27 mouse cellular contexts compared by ENCODE assay signal in genomic region chr9:116013911-116014310, GRCm38 (mm10).
DNase-seq lines count a peak whose midpoint lies in the region; ATAC-seq and TF ChIP-seq lines count a peak whose summit lies in the region.
"Had no signal": no experiment of that assay in that cellular context is flagged by ENCODE, and none has a peak within 500 bp of the region (broad histone marks: within the 10 kb centered on the region; RNA-seq: fewer than 3 reads in every experiment).

No protein-coding gene starts in this region.

- no peak overlapping the region for H3K27ac ChIP-seq in hindbrain, postnatal 0 days
- H3K27ac ChIP-seq in hindbrain, embryonic 11.5 days (ENCODE audit: low read depth, low read length) = no peak overlapping the region
- no peak overlapping the region for H3K27ac ChIP-seq in midbrain, embryonic 11.5 days (ENCODE audit: low read depth, low read length)
- H3K27ac ChIP-seq in midbrain, embryonic 13.5 days = no peak overlapping the region
- H3K27ac ChIP-seq: forebrain, embryonic 10.5 days; forebrain, embryonic 13.5 days; heart, embryonic 13.5 days; hindbrain, embryonic 12.5 days; hindbrain, embryonic 15.5 days had no signal

- no peak overlapping the region for H3K4me2 ChIP-seq in hindbrain, postnatal 0 days (ENCODE audit: low read depth, low read length)
- H3K4me2 ChIP-seq in hindbrain, embryonic 11.5 days (replicated peaks; ENCODE audit: low read depth, low read length) = no peak overlapping the region
- no peak overlapping the region for H3K4me2 ChIP-seq in midbrain, embryonic 11.5 days
- H3K4me2 ChIP-seq in midbrain, embryonic 13.5 days (replicated peaks) = no peak overlapping the region
- H3K4me2 ChIP-seq: forebrain, embryonic 13.5 days; heart, embryonic 13.5 days; hindbrain, embryonic 12.5 days; hindbrain, embryonic 15.5 days had no signal

- ATAC-seq in hindbrain, postnatal 0 days = no peak
- no peak for ATAC-seq in hindbrain, embryonic 11.5 days (ENCODE audit: low FRiP score)
- no peak for ATAC-seq in midbrain, embryonic 11.5 days (ENCODE audit: low FRiP score)
- ATAC-seq in midbrain, embryonic 13.5 days = no peak
- ATAC-seq: activated CD4-positive, CD25-positive, alpha-beta regulatory T cell, adult 4 months; CD4-positive, CD25-positive, alpha-beta regulatory T cell, adult 4 months; forebrain, embryonic 13.5 days; forebrain, embryonic 16.5 days had no signal

- TF ChIP-seq CTCF in hindbrain, postnatal 0 days (IDR thresholded peaks at IDR 0.05; ENCODE audit: low read depth) = peak; percentile 27; the same call in 1 of the 2 replicates

- H3K9ac ChIP-seq in hindbrain, postnatal 0 days (replicated peaks; ENCODE audit: low read length) = no peak overlapping the region
- no peak overlapping the region for H3K9ac ChIP-seq in hindbrain, embryonic 11.5 days (ENCODE audit: low read depth, low read length)
- no peak overlapping the region for H3K9ac ChIP-seq in midbrain, embryonic 11.5 days (ENCODE audit: low read length)
- H3K9ac ChIP-seq in midbrain, embryonic 13.5 days (replicated peaks) = no peak overlapping the region
- H3K9ac ChIP-seq: forebrain, embryonic 13.5 days; heart, embryonic 13.5 days; hindbrain, embryonic 12.5 days; hindbrain, embryonic 15.5 days had no signal

- H3K9me3 ChIP-seq in hindbrain, postnatal 0 days (ENCODE audit: low read length) = no peaks in the 10 kb centered on the region
- no peaks in the 10 kb centered on the region for H3K9me3 ChIP-seq in hindbrain, embryonic 11.5 days (ENCODE audit: control insufficient read depth, low read length)
- H3K9me3 ChIP-seq in midbrain, embryonic 11.5 days (ENCODE audit: control insufficient read depth, low read length) = no peaks in the 10 kb centered on the region; the same call in 1 of the 2 replicates
- peaks cover 5% of the 10 kb centered on the region; the same call in 1 of the 2 replicates for H3K9me3 ChIP-seq in midbrain, embryonic 13.5 days
- H3K9me3 ChIP-seq: forebrain, embryonic 10.5 days; forebrain, embryonic 13.5 days; heart, embryonic 13.5 days; hindbrain, embryonic 12.5 days; hindbrain, embryonic 15.5 days had no signal

- DNase-seq in hindbrain, postnatal 0 days (ENCODE audit: low spot score) = no peak
- no peak for DNase-seq in hindbrain, embryonic 11.5 days (ENCODE audit: low spot score)
- peak; percentile 65 for DNase-seq in midbrain, embryonic 11.5 days (ENCODE audit: low spot score, missing footprints)
- DNase-seq in ZHBTc4 (ENCODE audit: low read depth, low spot score) = peak; percentile 21
- DNase-seq in embryo, embryonic 10.5 days (ENCODE audit: low spot score) = peak; percentile 9
- DNase-seq in urinary bladder, postnatal 25 days (ENCODE audit: low spot score) = no peak
- DNase-seq in urinary bladder, postnatal 14 days (ENCODE audit: low spot score) = no peak
- DNase-seq: adrenal gland, adult 8-10 months; adrenal gland, postnatal 25 days; cerebellum, adult 11-12 months; cerebellum, adult 8-10 months; cerebellum, postnatal 10 days; cerebellum, postnatal 36 days; gastrocnemius, postnatal 10 days; gastrocnemius, postnatal 36 days; heart, adult 18-20 months; heart, postnatal 14 days; heart, postnatal 4 days had no signal

- H3K36me3 ChIP-seq in hindbrain, postnatal 0 days (ENCODE audit: insufficient read depth, low read length) = no peaks in the 10 kb centered on the region
- no peaks in the 10 kb centered on the region for H3K36me3 ChIP-seq in hindbrain, embryonic 11.5 days (ENCODE audit: control insufficient read depth, insufficient read depth, low read length)
- H3K36me3 ChIP-seq in midbrain, embryonic 11.5 days (ENCODE audit: control insufficient read depth, insufficient read depth, low read length) = no peaks in the 10 kb centered on the region
- no peaks in the 10 kb centered on the region for H3K36me3 ChIP-seq in midbrain, embryonic 13.5 days
- H3K36me3 ChIP-seq: forebrain, embryonic 10.5 days; heart, embryonic 13.5 days; hindbrain, embryonic 12.5 days; hindbrain, embryonic 15.5 days had no signal

- WGBS in hindbrain, postnatal 0 days = 45% methylated on average over 4 of the region's 4 CpGs
- WGBS in hindbrain, embryonic 11.5 days = 56% methylated on average over 4 of the region's 4 CpGs
- 72% methylated on average over 4 of the region's 4 CpGs for WGBS in midbrain, embryonic 11.5 days
- 61% methylated on average over 4 of the region's 4 CpGs for WGBS in midbrain, embryonic 13.5 days

- H3K4me1 ChIP-seq in hindbrain, postnatal 0 days (ENCODE audit: insufficient read depth, low read length) = no peaks in the 10 kb centered on the region
- H3K4me1 ChIP-seq in hindbrain, embryonic 11.5 days (replicated peaks; ENCODE audit: control insufficient read depth, insufficient read depth, low read length) = no peaks in the 10 kb centered on the region
- no peaks in the 10 kb centered on the region; the same call in 1 of the 2 replicates for H3K4me1 ChIP-seq in midbrain, embryonic 11.5 days (ENCODE audit: control insufficient read depth, insufficient read depth, low read length)
- H3K4me1 ChIP-seq in midbrain, embryonic 13.5 days (replicated peaks) = peaks cover 3% of the 10 kb centered on the region; the same call in 1 of the 2 replicates
- H3K4me1 ChIP-seq: forebrain, embryonic 13.5 days; heart, embryonic 13.5 days; hindbrain, embryonic 12.5 days; hindbrain, embryonic 15.5 days had no signal

- H3K27me3 ChIP-seq in hindbrain, postnatal 0 days (ENCODE audit: insufficient read depth, low read length) = no peaks in the 10 kb centered on the region
- H3K27me3 ChIP-seq in hindbrain, embryonic 11.5 days (ENCODE audit: control insufficient read depth, insufficient read depth, low read length) = no peaks in the 10 kb centered on the region
- H3K27me3 ChIP-seq in midbrain, embryonic 11.5 days (ENCODE audit: control insufficient read depth, insufficient read depth, low read length) = no peaks in the 10 kb centered on the region
- no peaks in the 10 kb centered on the region for H3K27me3 ChIP-seq in midbrain, embryonic 13.5 days
- H3K27me3 ChIP-seq: forebrain, embryonic 13.5 days; heart, embryonic 13.5 days; hindbrain, embryonic 12.5 days; hindbrain, embryonic 15.5 days had no signal

- H3K4me3 ChIP-seq in hindbrain, postnatal 0 days (ENCODE audit: low read length) = no peak overlapping the region
- no peak overlapping the region for H3K4me3 ChIP-seq in hindbrain, embryonic 11.5 days (ENCODE audit: low read depth, low read length)
- H3K4me3 ChIP-seq in midbrain, embryonic 11.5 days (ENCODE audit: low read depth, low read length) = no peak overlapping the region
- H3K4me3 ChIP-seq in midbrain, embryonic 13.5 days (replicated peaks) = no peak overlapping the region
- H3K4me3 ChIP-seq: forebrain, embryonic 10.5 days; forebrain, embryonic 13.5 days; heart, embryonic 13.5 days; hindbrain, embryonic 12.5 days; hindbrain, embryonic 15.5 days had no signal

Comparison
In these comparisons a context has a peak if more than half of its experiments do, and no peak if none do; other contexts are left out.
1. DNase-seq: peak in midbrain, embryonic 11.5 days (single experiment), ZHBTc4 (single experiment) and embryo, embryonic 10.5 days (single experiment); none in hindbrain, postnatal 0 days (single experiment), hindbrain, embryonic 11.5 days (single experiment), urinary bladder, postnatal 25 days (single experiment) and urinary bladder, postnatal 14 days (single experiment).